Mouse (Mus musculus) right cerebral cortex, postnatal 10 days (tissue): ENCODE results near the gene Anapc11.
"Not testable (repeated sequence)": the region's sequence is repeated elsewhere in the genome, so short reads cannot be mapped to it uniquely, and the experiment has no call there.

Source experiments
- DNase-seq, 2 experiments: peaks; one replicate each; pipeline ENCODE4 v3.0.0; 2021; ENCODE audit warnings: low spot score in 2 of 2

Anapc11 gene

DNA sequence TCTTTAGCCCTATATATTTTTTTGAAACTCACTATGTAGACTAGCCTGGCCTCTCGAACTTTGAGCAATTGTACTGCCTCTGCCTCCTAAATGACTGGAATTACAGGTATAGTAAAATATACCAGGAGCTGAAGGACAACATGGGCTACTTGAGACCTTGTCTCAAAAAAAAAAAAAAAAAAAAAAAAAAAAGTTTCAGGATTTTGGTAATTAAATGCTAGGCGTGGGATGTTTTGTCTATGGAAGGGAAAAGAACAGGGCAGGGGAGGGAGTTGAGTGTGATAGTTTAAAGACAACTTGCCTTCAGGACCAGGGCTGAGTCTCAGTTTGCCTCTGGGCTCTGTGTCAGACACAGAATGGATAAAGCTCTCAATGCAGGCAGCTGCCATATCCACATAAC is 23.2 kb upstream of the Anapc11 start:
- DNase-seq = no peak

DNA sequence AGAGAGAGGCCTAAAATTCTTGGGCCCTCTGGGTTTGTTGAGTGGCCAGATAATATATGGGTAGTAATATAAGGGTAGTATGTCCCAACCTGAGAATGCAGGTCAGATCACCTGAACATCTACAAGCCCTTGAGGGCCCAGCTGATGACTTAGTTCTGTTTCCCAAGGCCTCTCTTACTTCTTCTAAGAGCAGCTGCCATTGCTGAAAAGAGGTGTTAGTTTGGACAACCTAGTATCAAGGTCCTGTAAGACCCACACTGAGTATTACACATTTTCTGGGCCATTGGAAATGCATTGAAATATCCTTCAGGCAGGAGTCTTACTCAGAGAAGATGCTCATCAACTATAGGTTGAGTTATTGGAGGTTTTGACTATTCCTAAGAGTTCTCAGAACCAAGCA is 22.3 kb upstream of the Anapc11 start:
- DNase-seq = no peak

DNA sequence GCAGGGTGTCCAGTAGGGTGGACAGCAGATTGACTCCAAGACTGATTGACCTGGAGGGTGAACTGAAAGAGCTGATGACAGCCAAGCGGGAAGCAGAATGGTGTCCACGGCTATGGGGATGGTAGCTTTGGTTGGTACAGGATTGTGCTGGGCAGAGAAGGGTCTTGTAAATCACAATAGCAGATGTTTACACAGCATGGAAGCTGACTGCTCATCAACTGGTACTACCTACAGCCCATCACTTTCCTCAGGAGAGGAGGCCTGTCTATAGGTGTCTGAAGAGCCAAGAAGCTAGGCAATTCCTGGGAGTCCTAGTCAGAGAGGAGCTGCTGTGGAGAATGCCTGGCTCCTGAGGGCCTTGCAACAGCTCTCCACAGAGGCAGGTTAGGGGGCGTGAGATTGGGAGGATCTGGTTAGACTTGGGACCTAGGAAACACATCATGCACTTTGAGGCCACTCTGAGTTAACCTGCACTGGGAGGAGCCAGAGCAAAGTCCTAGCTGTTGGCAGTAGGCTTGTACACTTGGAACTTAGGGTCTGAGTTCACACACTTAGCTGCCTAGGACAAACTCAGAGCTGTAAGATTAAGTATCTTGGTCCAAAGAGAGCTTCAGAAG is 21.7 kb upstream of the Anapc11 start:
- no peak for DNase-seq

DNA sequence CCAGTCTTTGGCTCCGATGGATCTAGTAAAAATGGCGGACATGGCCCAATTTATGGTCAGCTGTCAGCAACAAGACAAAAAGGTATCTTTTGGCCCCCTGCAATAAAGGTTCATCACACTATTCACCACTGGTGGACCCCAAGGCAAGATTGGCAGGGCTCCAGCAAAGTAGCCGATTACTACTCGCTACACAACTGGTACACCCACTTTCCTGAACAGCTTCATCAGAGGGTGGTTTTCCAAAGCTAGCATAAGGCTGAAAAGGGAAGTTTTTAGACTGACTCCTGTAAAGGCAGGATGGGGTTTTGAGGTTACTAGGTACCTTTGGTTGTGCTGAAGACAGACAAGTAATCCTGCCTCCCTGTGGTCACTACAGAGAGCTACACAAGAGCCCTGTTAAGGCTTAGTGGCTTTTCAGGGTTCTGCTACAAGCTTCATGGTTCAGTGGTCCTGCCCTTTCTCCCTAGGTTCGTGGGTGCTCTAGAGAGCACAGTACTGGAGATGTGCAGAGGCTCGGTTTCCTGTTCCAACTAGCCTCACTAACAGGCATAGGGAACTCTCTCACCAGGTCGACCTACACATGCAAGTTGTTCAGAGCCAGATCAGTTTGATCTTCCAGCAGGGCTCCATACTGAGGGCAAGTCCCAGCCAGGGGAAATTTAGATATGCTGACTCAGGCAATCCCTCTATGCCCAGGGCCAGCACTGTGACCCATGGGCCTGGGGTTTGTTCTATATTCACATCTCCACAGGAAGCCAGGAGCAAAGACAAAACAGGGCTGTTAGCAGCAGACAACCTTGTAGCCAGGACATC is 20.8 kb upstream of the Anapc11 start:
- peak; percentile 41 to 56 for DNase-seq

DNA sequence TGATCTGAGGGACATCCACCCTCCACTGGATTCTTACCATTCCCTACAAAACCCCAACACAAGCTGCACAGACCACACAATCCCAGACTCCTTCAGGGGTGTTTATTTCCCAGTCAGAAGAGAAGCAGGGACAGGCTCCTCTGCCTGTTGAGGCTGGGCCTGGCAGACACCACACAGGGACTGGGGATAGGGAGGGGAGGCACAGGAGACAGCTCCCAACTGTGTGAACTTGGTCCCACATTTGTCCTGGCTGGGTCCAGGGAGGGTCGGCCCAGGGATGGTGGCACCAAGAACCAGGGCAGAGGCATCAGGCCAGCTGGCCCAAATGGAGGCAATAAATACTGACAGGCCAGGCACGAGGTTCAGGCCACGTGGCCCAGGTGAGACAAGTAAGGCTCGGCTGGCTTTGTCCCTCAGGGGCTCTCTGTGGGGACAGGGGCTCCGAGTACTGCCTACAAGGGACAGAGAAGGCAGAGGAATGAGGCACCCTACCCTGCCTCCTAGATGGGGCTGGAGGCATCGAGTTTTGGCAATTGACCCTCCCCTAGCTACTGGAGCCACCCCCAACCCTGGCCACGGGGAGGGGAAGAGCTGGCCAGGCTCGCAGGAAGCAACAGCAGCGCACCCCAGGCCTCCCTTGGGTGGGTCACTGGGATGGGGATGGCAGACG is 20.1 kb upstream of the Anapc11 start:
- peak in 1 of 2 experiments; percentile 39 for DNase-seq

DNA sequence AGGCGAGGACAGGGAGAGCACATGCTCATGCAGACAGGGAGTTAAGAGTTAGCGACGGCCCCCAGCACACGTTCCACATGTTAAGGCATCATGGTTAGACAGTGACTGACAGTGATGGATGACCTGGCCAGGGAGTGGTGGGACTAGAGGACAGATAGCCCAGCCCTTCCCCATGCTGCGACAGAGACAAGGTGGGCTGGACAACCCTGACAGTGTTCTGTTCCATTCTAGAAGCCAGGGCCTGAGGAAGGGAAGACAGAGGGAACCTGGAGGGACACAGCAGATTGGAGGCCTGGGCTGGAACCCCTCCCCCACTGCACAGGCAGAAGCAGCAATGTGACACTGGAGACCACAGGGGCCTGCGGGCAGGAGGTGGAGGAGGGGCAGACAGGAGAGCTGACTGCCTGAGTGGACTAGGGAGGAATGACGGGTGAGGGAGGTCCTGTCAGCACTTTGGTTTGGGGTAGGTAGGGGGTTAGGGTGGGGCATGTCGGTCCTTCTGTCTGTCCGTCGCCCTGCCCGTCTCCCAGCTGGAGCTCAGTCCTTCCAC is 19.5 kb upstream of the Anapc11 start:
- DNase-seq = peak; percentile 36 to 55

DNA sequence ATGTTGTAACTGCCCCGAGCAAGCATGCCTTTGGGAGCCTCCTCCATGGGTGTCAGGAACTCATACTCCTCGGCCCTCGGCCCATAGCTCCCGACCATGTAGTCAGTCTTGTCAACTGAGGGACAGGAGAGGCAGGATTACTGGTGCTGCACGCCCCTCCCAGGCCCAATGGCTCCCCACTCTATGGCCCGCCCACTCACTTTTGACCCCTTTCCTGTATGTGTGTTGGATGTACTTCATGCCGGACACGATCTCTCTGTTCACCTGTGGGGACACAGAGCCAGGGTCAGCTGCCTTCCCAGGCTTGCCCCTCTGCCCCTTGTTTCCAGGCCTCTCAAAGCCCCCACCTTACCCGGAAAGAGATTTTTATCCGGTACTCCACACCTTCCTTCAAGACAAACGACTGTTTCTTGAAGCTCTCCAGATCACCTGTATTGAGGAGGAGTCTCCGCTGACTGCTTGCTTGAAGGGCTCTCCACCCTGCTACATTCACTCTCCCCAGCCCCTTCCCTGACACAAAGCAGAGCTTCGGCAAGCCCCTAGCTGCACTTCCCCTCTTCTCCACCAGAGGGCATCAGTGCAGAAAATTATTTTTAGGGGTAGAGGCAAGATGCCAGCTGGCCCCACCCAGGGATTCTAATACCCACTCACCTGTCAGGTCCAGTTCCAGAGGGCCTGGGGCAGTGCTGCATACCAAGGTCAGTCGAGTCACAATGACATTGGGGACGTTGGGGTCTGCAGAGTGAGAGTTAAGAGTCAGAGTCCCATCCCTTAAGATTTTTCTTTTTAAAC is 18.7 kb upstream of the Anapc11 start:
- DNase-seq = peak; percentile 73 to 79

DNA sequence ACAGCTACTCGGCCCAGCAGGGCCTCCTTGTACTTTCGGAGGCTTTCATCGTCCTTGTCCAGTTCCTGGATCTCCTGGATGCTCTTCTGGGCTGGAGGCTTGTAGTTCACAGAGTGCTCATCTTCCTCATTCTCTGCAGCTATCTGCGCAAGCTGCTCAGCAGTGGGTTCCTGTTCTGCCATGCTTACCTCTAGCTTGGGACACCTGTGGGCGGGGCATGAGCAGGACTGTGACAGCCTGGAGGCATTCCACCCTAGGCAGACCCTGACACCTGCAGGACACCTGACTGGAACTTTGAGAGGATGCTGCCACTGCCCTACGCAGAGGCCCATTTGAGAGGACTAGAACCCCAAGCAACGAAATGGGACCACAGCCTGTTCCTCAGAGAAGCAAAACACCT is 18.0 kb upstream of the Anapc11 start:
- DNase-seq = peak; percentile 34 to 62

DNA sequence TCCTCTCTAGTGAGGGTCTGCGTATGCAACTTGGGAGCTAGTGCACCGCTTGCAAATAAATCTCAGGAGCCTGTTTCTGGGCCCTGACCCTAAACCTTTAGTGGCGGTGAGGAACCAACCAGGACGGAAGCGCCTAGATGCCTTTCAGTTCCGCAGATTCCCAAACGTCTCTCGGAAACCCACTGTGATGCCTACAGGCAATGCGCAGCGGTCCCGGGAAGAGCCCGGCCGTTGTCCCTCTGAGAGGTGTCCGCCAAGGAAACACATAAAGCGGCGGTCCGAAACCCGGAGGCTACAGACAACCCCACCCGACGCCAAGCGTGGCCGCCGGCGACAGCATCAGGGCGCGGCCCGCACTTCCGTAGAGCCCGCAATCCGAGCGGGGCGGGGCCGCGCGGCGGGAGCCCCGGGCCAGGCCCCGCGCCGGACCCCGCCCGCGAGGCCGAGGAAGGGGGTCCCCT is 17.3 kb upstream of the Anapc11 start:
- DNase-seq = peak; percentile 43 to 55

DNA sequence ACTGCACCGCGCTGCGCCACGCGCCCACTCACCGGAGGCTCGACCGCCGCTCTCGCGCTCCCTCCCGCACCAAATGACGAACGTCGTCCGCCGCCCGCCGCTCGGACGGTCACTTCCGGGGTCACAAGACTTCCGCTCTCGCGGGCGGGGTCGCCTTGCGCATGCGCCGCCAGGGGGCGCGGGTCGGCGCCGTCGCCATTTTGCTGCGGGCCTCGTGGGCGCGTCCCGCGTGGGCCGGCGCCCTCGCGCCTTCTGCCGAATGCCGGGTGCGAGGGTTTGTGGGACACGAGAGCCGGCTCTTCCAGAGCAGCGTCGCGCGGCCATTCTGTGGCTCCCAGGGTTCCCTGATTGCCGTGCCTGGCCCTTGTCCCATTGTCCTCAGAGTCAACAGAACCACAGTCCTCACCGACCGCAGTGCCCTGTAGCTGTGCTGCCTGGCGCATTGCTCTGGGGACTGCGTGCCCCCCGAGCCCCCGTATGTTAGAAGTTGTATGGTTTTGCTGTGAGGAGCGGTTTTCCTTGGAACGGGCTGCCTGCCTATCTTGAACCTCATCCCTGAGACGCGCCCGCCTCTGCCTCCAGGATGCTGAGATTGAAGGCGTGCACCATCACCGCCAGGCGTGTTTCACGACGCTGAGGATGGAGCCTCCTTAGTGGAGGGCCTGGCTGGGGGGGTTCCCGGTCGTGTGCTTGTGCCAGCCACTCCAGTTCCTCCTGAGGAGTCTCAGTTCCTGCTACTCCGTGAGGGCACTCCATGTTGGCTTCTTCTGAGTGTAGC is 16.5 kb upstream of the Anapc11 start, which contains the start of gene Arhgdia:
Arhgdia (minus strand) TSS at position 135 of the 778 bp plus-strand sequence.
- peak; percentile 93 for DNase-seq

DNA sequence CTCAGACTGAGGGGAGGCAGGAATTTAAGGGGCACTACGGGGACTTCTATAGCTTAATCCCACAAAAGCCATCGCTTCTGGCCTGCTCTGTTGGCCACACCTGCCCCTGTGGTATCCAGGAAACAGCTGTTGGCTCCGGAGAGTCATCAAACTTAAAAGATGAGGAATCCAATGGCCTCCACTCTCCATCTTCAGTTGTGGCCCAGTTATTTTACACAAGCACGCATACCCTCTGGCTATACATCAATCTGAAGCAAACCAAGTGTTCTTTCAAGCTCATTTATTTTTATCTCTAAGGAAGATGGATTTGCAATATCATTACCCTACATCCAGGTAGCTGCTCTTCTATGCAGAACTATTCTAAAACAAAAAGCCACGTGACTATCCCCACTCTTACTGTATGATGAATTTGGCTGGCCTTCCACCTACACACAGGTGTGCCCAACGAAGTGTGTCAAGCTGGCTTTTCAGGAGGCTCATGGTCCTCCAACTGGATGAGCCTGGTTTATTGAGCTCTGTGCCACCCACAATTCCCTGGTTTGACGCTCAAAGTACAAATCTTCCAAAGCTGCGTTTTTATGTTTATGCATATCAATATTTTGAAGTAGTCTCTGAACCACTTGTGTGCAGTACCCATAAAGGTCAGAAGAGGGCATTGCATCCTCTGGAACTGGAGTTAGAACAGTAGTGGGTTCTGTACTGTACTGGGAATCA is 15.8 kb upstream of the Anapc11 start:
- peak in 1 of 2 experiments; percentile 36 for DNase-seq

DNA sequence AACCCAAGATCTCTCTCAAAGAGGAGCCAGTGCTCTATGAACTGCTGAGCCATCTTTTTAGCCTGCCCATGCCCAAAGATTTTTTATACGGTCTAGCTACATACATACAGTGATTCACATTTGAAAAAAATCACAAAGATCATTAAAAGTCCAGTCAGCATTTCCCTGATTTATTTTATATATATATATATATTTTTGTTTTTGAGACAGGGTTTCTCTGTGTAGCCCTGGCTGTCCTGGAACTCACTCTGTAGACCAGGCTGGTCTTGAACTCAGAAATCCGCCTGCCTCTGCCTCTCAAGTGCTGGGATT is 15.3 kb upstream of the Anapc11 start:
- DNase-seq = not testable (repeated sequence)

DNA sequence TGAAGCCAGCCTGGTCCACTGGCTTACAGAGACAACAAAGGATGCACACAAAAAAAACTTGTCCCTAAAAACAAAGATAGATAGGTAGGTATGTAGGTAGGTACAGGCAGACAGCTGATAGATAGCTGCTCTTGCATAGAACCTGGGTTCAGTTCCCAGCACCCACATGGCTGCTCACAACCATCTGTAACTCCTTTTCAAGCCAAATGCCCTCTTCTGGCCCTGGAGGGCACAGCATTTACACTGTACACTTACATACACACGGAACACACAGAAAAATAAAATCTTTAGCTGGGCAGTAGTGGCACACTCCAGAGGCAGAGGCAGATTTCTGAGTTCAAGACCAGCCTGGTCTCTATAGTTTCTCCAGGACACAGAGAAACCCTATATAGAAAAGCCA is 14.3 kb upstream of the Anapc11 start:
- no peak for DNase-seq

DNA sequence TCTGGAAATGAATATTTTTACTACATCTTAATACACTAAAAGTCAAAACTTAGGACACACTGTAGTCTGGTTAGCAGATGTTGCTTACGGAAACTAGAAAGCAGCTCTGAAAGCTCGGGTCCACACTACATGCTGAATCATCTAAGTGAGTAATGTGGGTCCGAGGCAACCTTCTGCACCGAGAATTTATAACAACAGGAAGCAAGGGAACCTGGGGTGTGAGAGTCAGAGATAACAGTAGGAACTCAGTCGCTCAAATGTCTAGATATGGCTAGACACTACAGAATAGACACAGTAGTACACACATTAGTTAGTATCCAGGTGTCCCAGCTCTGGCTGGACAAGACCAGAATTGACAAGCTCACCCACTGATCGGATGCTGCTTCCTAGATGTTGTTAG is 9.7 kb upstream of the Anapc11 start:
- DNase-seq = no peak

DNA sequence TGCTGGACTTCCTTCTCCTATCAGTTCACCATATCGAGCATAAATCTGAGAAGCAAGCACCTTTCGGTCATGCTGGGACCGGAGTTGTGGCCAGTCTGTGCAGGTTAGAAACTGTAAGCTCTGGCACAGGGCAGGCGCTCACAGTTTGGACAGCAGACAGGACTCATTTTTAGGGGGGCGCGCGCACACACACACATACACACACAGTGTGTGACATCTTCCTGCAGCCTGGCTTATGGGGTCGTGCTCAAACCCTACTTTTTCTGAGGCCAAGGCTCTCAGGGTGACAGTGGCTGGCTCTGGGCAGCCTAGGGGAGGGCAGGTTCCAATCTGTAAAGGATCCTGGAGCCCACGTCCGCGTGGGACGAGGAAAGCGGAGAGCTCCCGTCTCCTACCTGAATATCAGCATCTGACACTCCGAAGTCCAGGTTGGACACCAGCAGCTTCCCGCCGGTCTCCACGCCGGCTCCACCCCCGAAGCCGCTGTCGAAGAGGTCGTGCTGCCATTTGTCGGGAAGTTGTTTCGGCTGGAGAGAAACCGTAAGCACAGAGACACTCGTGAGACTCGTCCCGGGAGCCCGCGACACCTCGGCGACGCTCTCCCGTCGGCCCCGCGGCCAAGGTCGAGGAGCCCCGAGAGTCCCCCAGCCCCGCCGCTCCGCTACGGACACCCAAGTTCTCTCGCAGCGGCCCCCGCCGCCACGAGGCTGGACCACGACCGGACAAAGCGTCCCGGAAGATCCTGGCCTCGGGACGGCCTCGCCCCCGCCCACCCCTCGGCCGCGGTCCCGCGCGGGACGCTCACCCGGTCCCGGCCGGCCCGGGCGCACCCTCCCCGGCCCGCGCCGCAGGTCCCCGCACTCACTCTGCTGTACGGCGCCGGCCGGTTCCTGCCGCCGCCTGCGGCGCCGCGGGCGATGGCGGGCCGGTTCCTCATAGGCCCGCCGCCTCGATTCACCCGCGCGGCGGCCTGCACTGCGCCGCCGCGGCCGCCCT is 683 bp upstream of the Anapc11 start:
- peak in 1 of 2 experiments; percentile 36 for DNase-seq

DNA sequence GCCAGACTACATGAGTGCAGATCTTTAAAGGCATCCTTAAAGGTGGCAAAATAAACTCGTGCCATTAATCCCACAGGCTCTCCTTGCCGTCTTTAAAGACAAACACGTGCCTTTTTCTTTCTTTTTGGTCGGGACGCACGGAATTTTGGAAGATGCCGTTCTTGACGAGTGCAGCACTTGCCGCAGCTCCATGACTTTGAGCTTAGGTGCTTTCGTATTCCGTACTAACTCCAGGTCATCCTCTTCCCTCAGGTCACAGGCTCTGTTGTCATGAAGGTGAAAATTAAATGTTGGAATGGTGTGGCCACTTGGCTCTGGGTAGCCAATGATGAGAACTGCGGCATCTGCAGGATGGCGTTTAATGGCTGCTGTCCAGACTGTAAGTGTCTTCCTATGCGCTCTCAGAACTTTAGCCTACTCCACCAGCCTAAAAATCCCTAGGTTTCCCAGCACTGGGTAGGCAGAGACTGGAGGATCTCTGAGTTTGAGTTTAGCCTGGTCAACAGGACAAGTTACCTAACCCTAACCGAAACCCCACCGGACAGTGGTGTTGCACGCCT is 849 bp downstream of the Anapc11 start:
- DNase-seq = peak in 1 of 2 experiments; percentile 36

DNA sequence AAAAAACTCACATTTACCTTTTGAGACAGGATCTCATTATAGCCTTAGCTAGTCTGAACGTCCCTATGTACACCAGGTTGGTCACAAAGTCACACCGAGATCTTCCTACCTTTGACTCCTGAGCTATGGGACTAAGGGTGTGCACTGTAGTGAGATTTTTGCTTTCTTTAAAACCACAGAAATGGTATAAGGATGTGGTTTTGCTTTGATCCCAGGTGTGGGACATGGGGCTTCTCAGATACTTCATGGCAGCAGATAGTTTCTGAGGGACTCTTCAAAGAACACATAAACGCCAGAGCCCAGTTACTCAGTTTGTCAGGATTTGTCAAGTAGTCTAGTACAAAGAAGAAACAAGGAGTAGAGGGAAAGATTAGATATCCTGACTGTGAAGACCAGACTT is 2.5 kb downstream of the Anapc11 start:
- DNase-seq = no peak

DNA sequence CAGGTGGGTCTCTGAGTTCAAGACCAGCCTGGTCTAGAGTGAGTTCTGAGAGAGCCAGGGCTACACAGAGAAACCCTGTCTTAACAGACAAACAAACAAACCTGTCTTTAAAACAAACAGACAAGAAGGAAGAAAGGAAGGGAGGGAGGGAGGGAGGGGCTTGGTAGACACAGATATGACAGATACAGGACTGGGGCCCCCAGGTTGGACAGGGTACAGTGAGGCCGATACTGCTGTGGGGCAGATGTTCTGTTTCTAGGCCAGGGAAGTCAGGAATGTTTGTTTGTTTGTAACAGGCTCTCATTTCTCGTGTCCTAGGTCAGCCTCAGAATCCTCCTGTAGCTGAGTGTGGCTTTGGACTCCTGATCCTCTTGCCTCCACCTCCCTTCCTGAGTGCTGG is 5.3 kb downstream of the Anapc11 start:
- no peak for DNase-seq

DNA sequence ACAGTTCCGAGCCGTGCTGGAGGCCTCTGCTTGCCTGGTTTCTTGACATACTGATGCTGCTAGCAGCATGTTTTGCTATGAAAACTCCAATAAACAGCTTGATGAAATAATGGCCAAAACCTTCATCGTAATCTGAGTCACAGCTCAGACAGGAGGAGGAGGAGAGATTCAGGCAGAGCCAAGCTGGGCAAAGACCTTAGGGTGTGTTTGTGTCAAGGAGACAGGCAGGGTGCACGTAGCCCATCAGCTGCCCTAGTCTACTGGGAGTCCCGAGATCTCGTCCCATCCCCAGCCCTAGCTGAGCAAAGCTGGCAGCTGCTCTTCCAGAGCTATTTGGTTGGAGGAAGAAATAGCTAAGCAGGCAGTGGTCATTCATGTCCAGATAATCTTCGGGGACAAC is 7.4 kb downstream of the Anapc11 start:
- DNase-seq = no peak
